Mouse (Mus musculus): Measurements from ENCODE around the gene Anks6. TPM values are rescaled to one million over a fixed set of nuclear protein-coding genes. Genes with fewer than 3 reads are reported as not detected.
A peak's percentile ranks its signal among the peaks of the same experiment; 100 is the strongest.

The Anks6 gene
- polyA plus RNA-seq, 1 experiment from 2014 or later = 5.1 TPM

- H3K9ac ChIP-seq (ENCODE audit: low read depth, low read length) = no peak overlapping the region
- H3K4me1 ChIP-seq (ENCODE audit: control insufficient read depth, insufficient read depth, low read length) = peaks cover 15% of the 10 kb centered on the region
- WGBS = 73% methylated on average over 10 of the region's 10 CpGs
- no peak overlapping the region for H3K4me2 ChIP-seq (ENCODE audit: low read length)
- H3K27me3 ChIP-seq (ENCODE audit: control insufficient read depth, insufficient read depth, low read depth, low read length) = no peaks in the 10 kb centered on the region
- H3K4me3 ChIP-seq (ENCODE audit: low read depth, low read length) = no peak overlapping the region
- H3K27ac ChIP-seq (ENCODE audit: low read length) = no peak overlapping the region
- H3K36me3 ChIP-seq (ENCODE audit: control insufficient read depth, insufficient read depth, low read length) = peaks cover 15% of the 10 kb centered on the region
- no peak for ATAC-seq
- H3K9me3 ChIP-seq (replicated peaks; ENCODE audit: control insufficient read depth, low read length, poor library complexity, severe bottlenecking) = no peaks in the 10 kb centered on the region
Measured at GRCm38 (mm10) chr4:47012476-47012875, 44.8 kb downstream of the Anks6 start.

GRCm38 (mm10) chr4:47010400-47011231, 46.6 kb downstream of the Anks6 start:
- Histone ChIP-seq H3K9me3 (replicated peaks; ENCODE audit: control insufficient read depth, low read length, poor library complexity, severe bottlenecking) (no peaks in the 10 kb centered on the region), H3K36me3 (ENCODE audit: control insufficient read depth, insufficient read depth, low read length) (no peaks in the 10 kb centered on the region), H3K27ac (ENCODE audit: low read length) (peak overlapping the region; percentile 59), H3K9ac (ENCODE audit: low read depth, low read length) (no peak overlapping the region; the same call in 1 of the 2 replicates), H3K4me2 (ENCODE audit: low read length) (peak overlapping the region; percentile 40), H3K4me1 (ENCODE audit: control insufficient read depth, insufficient read depth, low read length) (peaks cover 15% of the 10 kb centered on the region), H3K4me3 (ENCODE audit: low read depth, low read length) (no peak overlapping the region), H3K27me3 (ENCODE audit: control insufficient read depth, insufficient read depth, low read depth, low read length) (no peaks in the 10 kb centered on the region)
- ATAC-seq = 0 out of 2 replicates have a peak, but pooled peaks have one; percentile 34
- WGBS = 48% methylated on average over 12 of the region's 12 CpGs

- WGBS = 80% methylated on average over 8 of the region's 8 CpGs
- no peak overlapping the region for H3K27ac ChIP-seq (ENCODE audit: low read length)
- no peak for ATAC-seq
- no peaks in the 10 kb centered on the region for H3K27me3 ChIP-seq (ENCODE audit: control insufficient read depth, insufficient read depth, low read depth, low read length)
- no peak overlapping the region for H3K4me3 ChIP-seq (ENCODE audit: low read depth, low read length)
- no peaks in the 10 kb centered on the region for H3K36me3 ChIP-seq (ENCODE audit: control insufficient read depth, insufficient read depth, low read length)
- H3K9ac ChIP-seq (ENCODE audit: low read depth, low read length) = no peak overlapping the region
- no peak overlapping the region for H3K4me2 ChIP-seq (ENCODE audit: low read length)
- H3K4me1 ChIP-seq (ENCODE audit: control insufficient read depth, insufficient read depth, low read length) = no peaks in the 10 kb centered on the region
- no peaks in the 10 kb centered on the region for H3K9me3 ChIP-seq (replicated peaks; ENCODE audit: control insufficient read depth, low read length, poor library complexity, severe bottlenecking)
Measured at GRCm38 (mm10) chr4:47000626-47001395, 56.4 kb downstream of the Anks6 start.

- H3K27me3 ChIP-seq (ENCODE audit: control insufficient read depth, insufficient read depth, low read depth, low read length) = peaks cover 5% of the 10 kb centered on the region; the same call in 1 of the 2 replicates
- no peaks in the 10 kb centered on the region for H3K4me1 ChIP-seq (ENCODE audit: control insufficient read depth, insufficient read depth, low read length)
- no peak for ATAC-seq
- no peak overlapping the region for H3K4me2 ChIP-seq (ENCODE audit: low read length)
- WGBS = 90% methylated on average over 2 of the region's 2 CpGs
- H3K27ac ChIP-seq (ENCODE audit: low read length) = no peak overlapping the region
- H3K36me3 ChIP-seq (ENCODE audit: control insufficient read depth, insufficient read depth, low read length) = no peaks in the 10 kb centered on the region
- no peaks in the 10 kb centered on the region for H3K9me3 ChIP-seq (replicated peaks; ENCODE audit: control insufficient read depth, low read length, poor library complexity, severe bottlenecking)
- no peak overlapping the region for H3K4me3 ChIP-seq (ENCODE audit: low read depth, low read length)
- H3K9ac ChIP-seq (ENCODE audit: low read depth, low read length) = no peak overlapping the region
Measured at GRCm38 (mm10) chr4:46997969-46998368, 59.3 kb downstream of the Anks6 start.

- Histone ChIP-seq H3K9ac (ENCODE audit: low read depth, low read length) (no peak overlapping the region), H3K36me3 (ENCODE audit: control insufficient read depth, insufficient read depth, low read length) (no peaks in the 10 kb centered on the region), H3K4me2 (ENCODE audit: low read length) (0 out of 2 replicates have a peak overlapping the region, but pooled peaks have one; percentile 89), H3K9me3 (replicated peaks; ENCODE audit: control insufficient read depth, low read length, poor library complexity, severe bottlenecking) (no peaks in the 10 kb centered on the region), H3K4me1 (ENCODE audit: control insufficient read depth, insufficient read depth, low read length) (peaks cover 15% of the 10 kb centered on the region), H3K4me3 (ENCODE audit: low read depth, low read length) (no peak overlapping the region), H3K27ac (ENCODE audit: low read length) (no peak overlapping the region), H3K27me3 (ENCODE audit: control insufficient read depth, insufficient read depth, low read depth, low read length) (peaks cover 5% of the 10 kb centered on the region; the same call in 1 of the 2 replicates)
- ATAC-seq = no peak
- WGBS = 6% methylated on average over 8 of the region's 8 CpGs
Measured at GRCm38 (mm10) chr4:46992827-46993473, 64.3 kb downstream of the Anks6 start.

- under 1% methylated on average over 31 of the region's 31 CpGs for WGBS
- peak overlapping the region; percentile 89 for H3K4me2 ChIP-seq (ENCODE audit: low read length)
- H3K4me1 ChIP-seq (ENCODE audit: control insufficient read depth, insufficient read depth, low read length) = peaks cover 15% of the 10 kb centered on the region
- H3K4me3 ChIP-seq (ENCODE audit: low read depth, low read length) = peak overlapping the region; percentile 84
- no peaks in the 10 kb centered on the region for H3K9me3 ChIP-seq (replicated peaks; ENCODE audit: control insufficient read depth, low read length, poor library complexity, severe bottlenecking)
- peaks cover 5% of the 10 kb centered on the region; the same call in 1 of the 2 replicates for H3K27me3 ChIP-seq (ENCODE audit: control insufficient read depth, insufficient read depth, low read depth, low read length)
- peak; percentile 22 for ATAC-seq
- peak overlapping the region; percentile 93 for H3K27ac ChIP-seq (ENCODE audit: low read length)
- no peaks in the 10 kb centered on the region for H3K36me3 ChIP-seq (ENCODE audit: control insufficient read depth, insufficient read depth, low read length)
- H3K9ac ChIP-seq (ENCODE audit: low read depth, low read length) = peak overlapping the region; percentile 96
Measured at GRCm38 (mm10) chr4:46991959-46992316, 65.3 kb downstream of the Anks6 start.

GRCm38 (mm10) chr4:46991016-46991958, 65.9 kb downstream of the Anks6 start, which contains the start of gene Gabbr2:
Gene Gabbr2, minus strand, starts transcription at chr4:46991873.
- no peaks in the 10 kb centered on the region for H3K36me3 ChIP-seq (ENCODE audit: control insufficient read depth, insufficient read depth, low read length)
- H3K4me1 ChIP-seq (ENCODE audit: control insufficient read depth, insufficient read depth, low read length) = peaks cover 15% of the 10 kb centered on the region
- peak within 1 kb of the TSS; percentile 96 for H3K9ac ChIP-seq (ENCODE audit: low read depth, low read length)
- H3K27ac ChIP-seq (ENCODE audit: low read length) = peak within 1 kb of the TSS; percentile 93
- ATAC-seq = peak; percentile 78
- H3K9me3 ChIP-seq (replicated peaks; ENCODE audit: control insufficient read depth, low read length, poor library complexity, severe bottlenecking) = no peaks in the 10 kb centered on the region
- under 1% methylated on average over 83 of the region's 134 CpGs for WGBS
- H3K27me3 ChIP-seq (ENCODE audit: control insufficient read depth, insufficient read depth, low read depth, low read length) = peaks cover 5% of the 10 kb centered on the region; the same call in 1 of the 2 replicates
- H3K4me2 ChIP-seq (ENCODE audit: low read length) = peak within 1 kb of the TSS; percentile 89
- peak within 1 kb of the TSS; percentile 84 for H3K4me3 ChIP-seq (ENCODE audit: low read depth, low read length)

Data from midbrain, embryonic 16.5 days (tissue).